Mouse (Mus musculus) megakaryocyte, adult 5-6 weeks (primary cell): ENCODE results near the gene Dhx37. TPM values are rescaled to one million over a fixed set of nuclear protein-coding genes. Genes with fewer than 3 reads are reported as not detected.

Source experiments
- ATAC-seq: 2 replicates; pipeline ENCODE4 v1.8.0; 2016; ENCODE audit warnings: mild to moderate bottlenecking, inconsistent platforms; ENCODE audit not compliant: poor library complexity, severe bottlenecking
- total RNA-seq, 2 experiments: library from RNA; stranded (forward) in 1 of 2; stranded (reverse) in 1 of 2; fragments of 153-499, 151-499 nt in 1 of 2; fragments of 221-1000, 200-1000 nt in 1 of 2; gene quantifications; 2 replicates each; pipeline versions ENCODE4 v1.2.3 to v1.2.4; 2015 to 2017

The Dhx37 gene
- total RNA-seq, 2 experiments from 2014 or later: 6.6 to 29.0 TPM

- peak; percentile 51; the same call in 1 of the 2 replicates for ATAC-seq
These were observed 65.8 kb downstream of the Dhx37 start for GRCm38 (mm10) chr5:125368156-125368555.

GRCm38 (mm10) chr5:125364851-125365429 lies 69.0 kb downstream of the Dhx37 start:
- ATAC-seq: no peak

GRCm38 (mm10) chr5:125363894-125364293 lies 70.0 kb downstream of the Dhx37 start:
- no peak for ATAC-seq

Other genes with a start within 250 kb of the Dhx37 start
- 88.7 and 92.9 TPM in 2 replicates for gene Scarb1, start 93.0 kb downstream of the Dhx37 start, total RNA-seq (2015)
- gene Scarb1, start 93.0 kb downstream of the Dhx37 start, total RNA-seq (2017): 86.3 and 88.2 TPM in 2 replicates
- gene Gm10382, start 44.8 kb downstream of the Dhx37 start, total RNA-seq (2015): not detected in 2 replicates
- 0.11 TPM in 1 of 2 replicates, not detected in the other for gene Gm10382, start 44.8 kb downstream of the Dhx37 start, total RNA-seq (2017)
- gene Ubc, start 43.9 kb downstream of the Dhx37 start, total RNA-seq (2015): 260 and 265 TPM in 2 replicates
- gene Ubc, start 43.9 kb downstream of the Dhx37 start, total RNA-seq (2017): 355 and 414 TPM in 2 replicates
- gene Bri3bp, start 7.4 kb upstream of the Dhx37 start, total RNA-seq (2015): 46.8 and 49.2 TPM in 2 replicates
- 19.7 and 26.3 TPM in 2 replicates for gene Bri3bp, start 7.4 kb upstream of the Dhx37 start, total RNA-seq (2017)
- 6.5 and 6.7 TPM in 2 replicates for gene Aacs, start 41.7 kb upstream of the Dhx37 start, total RNA-seq (2015)
- gene Aacs, start 41.7 kb upstream of the Dhx37 start, total RNA-seq (2017): 17.0 and 19.7 TPM in 2 replicates
- not detected in 2 replicates for gene Tmem132b, start 97.7 kb upstream of the Dhx37 start, total RNA-seq (2015)
- 0.07 and 0.28 TPM in 2 replicates for gene Tmem132b, start 97.7 kb upstream of the Dhx37 start, total RNA-seq (2017)